Mouse (Mus musculus) 3T3-L1 (cell line): Measurements from ENCODE around the gene Rnf123.

Experiments used
- DNase-seq: peaks from one replicate; pipeline ENCODE4 v3.0.0-alpha.2; 2015; ENCODE audit warnings: low read depth, low spot score

Gene Rnf123

GRCm38 (mm10) chr9:108035331-108036156 lies 47.6 kb downstream of the Rnf123 start:
- no peak for DNase-seq

- DNase-seq = no peak
These were observed 51.0 kb downstream of the Rnf123 start for GRCm38 (mm10) chr9:108032126-108032525.

GRCm38 (mm10) chr9:108027867-108028266 lies 55.3 kb downstream of the Rnf123 start:
- DNase-seq = no peak

DNA sequence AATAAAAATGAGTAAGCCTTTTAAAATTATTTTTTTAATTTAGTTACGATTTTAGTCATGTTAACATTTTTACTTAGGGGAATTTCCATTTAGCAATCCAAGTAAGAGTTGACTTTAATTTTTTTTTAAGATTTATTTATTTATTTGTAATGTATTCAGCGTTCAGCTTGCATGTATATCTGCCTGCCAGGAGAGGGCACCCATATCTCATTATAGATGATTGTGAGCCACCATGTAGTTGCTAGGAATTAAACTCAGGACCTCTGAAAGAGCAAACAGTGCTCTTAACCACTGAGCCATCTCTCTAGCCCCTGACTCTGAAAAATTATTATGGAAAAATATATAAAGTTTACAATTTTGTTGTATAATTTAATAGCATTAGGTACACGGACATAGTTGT lies 56.6 kb downstream of the Rnf123 start:
- peak; percentile 25 for DNase-seq

DNA sequence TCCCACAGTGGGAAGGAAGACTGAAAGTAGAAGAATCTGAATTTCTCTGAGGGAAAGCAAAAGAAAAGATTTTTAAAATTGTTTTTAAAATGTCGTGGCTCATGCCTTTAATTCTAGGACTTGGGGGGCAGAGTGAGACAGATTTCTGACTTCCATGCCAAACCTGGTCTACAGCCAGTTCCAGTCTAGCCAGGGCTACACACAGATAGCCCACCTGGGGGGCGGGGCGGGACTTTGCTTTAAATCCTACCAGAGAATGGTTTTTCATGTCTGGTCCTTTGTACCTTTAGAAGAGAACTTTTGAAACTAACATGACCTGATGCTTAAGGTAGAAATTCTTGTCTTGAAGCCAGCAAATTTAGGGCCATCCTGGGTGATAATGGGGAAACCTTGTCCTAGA lies 59.9 kb downstream of the Rnf123 start:
- no peak for DNase-seq

GRCm38 (mm10) chr9:108020741-108021140 lies 62.4 kb downstream of the Rnf123 start:
- DNase-seq = no peak

- no peak for DNase-seq
These were observed 66.0 kb downstream of the Rnf123 start for GRCm38 (mm10) chr9:108017127-108017526.

DNA sequence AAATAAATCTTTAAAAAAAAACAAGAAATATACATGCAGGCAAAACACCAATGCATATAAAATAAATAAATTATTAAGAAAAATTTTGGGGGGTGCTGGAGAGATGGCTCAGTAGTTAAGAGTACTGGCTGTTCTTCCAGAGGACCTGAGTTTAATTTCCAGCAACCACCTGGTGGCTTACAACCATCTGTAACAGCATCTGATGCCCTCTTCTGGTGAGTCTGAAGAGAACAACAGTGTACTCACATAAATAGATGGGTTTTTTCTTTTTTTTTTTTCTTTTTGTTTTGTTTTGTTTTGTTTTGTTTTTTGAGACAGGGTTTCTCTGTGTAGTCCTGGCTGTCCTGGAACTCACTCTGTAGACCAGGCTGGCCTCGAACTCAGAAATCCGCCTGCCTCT lies 69.6 kb downstream of the Rnf123 start:
- DNase-seq = peak; percentile 21

DNA sequence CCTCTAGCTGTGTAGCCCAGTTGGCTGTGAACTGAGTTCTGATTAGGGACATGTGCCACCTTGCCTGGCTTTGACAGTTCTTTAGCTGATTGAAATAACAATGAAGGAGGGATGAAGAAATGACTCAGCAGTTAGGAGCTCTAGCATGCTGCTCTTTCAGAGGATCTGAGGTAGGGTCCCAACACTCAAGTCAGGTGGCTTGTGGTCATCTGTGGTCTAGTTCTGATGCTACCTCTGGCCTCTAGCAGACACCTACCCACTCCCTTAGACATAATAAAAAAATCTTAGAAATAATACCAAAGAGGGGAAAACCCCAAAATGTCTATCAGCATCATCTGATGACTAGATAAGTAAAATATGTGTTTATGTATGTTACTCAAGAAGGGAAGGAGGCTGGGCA lies 72.8 kb downstream of the Rnf123 start:
- peak; percentile 42 for DNase-seq

DNA sequence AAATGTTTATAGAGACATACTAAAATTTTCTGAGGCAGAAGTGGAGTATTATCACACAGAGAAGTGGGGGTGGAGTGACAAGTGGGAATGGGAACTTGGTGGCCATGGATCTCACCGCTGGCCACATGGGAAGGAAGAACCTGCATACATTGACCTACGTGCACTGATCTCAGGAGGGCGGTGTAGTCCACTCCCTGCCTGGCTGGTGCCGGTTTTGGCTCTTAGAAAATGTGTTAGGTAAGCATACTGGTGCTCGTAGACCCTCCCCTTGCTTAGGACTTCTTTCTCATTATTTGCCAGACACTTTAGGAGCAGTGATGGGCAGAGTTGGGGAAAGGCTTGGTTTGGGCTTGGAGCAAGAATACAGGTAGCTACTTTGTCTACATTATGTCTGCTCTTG lies 75.1 kb downstream of the Rnf123 start:
- no peak for DNase-seq

- peak; percentile 42 for DNase-seq
These were observed 79.6 kb downstream of the Rnf123 start for GRCm38 (mm10) chr9:108003531-108003890.

DNA sequence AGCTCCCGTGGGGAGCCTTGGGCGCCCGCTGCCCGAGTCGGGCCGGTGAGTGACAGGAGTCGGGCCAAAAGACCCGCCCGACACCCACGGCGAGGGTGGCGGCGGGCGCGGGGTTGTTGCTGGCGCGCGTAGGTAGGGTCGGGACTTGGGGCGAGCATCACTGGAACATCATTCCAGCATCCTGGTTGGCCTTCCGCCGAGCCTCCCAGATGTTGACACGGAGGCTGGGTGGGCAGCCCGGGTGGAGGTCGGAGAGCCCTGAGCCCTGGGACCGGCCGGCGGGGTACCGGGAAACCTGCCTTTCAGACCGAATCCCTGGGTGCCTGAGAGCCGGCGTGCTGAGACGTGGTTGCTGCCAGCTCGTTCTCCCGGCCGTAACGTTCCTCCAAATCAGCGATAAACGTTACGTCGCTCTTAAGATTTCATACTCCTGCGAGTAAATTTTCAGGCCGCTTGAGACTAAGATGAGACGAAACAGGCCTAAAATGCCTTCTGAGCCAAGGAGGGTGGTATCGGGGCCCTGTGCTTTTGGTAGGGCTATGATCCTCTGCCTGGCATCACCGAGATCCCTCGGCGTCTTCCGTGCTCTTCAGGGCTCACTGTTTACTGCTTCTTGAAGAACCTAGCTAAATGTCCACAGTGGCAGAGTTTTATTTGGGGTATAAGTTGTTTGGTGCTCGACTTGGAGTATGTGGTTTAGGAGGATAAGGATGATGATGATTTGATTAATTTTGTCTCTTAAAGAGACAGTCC lies 80.2 kb downstream of the Rnf123 start:
- peak; percentile 49 for DNase-seq

DNA sequence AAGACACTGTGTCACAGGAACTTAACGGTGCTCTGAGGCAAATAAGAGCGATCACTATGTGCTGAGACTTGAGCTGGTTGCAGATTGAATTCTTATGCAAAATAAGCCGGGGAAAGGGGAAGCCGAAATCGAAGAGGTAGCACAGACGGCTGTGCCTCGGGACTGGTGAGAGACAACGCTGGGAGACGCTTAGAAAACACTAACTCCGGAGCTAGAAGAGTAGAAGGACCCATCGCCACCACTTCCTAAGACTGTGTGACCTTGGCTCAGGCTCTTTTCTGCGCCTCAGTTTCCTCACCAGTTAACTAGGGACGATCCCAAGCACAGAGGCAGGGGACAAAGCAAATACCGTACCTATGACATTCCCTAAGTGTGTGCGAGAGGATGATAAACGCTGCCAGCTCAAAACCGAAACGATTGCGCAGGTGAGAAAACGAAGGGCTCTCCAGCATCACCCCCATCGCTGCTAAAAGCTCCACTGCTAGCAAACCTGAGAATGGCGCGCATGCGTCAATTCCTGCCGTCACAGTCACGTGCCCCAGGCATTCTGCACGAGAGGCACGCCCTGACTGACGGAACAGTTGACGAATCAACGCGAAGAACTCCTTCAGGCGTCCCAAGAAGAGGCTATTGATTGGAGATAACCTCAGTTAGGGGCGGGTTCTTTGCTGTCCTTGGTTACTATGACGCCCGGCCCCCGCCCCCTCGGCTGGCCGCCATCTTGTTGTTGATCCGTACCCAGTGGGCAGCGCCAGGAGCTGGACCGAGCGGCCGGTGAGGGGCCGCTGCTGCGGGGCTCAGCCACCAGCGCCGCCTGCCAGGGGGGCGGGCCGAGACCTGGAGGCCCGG lies 81.0 kb downstream of the Rnf123 start, which contains the start of gene Ip6k1:
Gene Ip6k1 (plus strand): TSS at position 580 of the 849 bp plus-strand sequence.
- DNase-seq = peak; percentile 100
